28 mouse cellular contexts compared by ENCODE assay signal in the genomic region with DNA sequence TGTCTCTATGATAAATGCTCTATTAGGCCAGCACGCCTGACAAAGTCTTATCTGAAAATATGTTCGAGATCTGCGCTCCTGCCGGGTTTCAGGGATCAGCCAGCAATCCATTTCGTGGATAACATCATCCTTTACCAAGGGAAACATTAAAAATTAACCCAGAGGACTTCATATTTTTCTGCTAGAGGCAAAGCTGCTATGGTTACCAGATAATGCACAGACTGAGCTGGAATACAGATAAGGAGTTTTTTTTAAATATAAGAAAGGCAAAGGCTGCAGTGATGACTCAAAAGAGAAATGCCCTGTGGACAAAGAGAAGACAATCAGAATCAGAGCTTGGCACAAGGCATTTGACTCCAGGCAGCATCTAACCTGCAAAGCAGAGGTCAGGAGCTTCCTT.
A peak's percentile ranks its signal among the peaks of the same experiment; 100 is the strongest.
DNase-seq lines count a peak whose midpoint lies in the region; ATAC-seq and TF ChIP-seq lines count a peak whose summit lies in the region.
"Had no signal": no experiment of that assay in that cellular context is flagged by ENCODE, and none has a peak within 500 bp of the region (broad histone marks: within the 10 kb centered on the region; RNA-seq: fewer than 3 reads in every experiment).

No protein-coding gene starts in this region.

- no peaks in the 10 kb centered on the region for H3K36me3 ChIP-seq in hindbrain, embryonic 14.5 days (replicated peaks; ENCODE audit: control insufficient read depth, insufficient read depth)
- H3K36me3 ChIP-seq in hindbrain, embryonic 12.5 days, result no peaks in the 10 kb centered on the region
- no peaks in the 10 kb centered on the region for H3K36me3 ChIP-seq in midbrain, embryonic 14.5 days (ENCODE audit: control insufficient read depth, insufficient read depth, low read length)
- H3K36me3 ChIP-seq in midbrain, embryonic 11.5 days (ENCODE audit: control insufficient read depth, insufficient read depth, low read length), result no peaks in the 10 kb centered on the region
- H3K36me3 ChIP-seq in midbrain, embryonic 15.5 days (replicated peaks), result no peaks in the 10 kb centered on the region
- no peaks in the 10 kb centered on the region for H3K36me3 ChIP-seq in stomach, postnatal 0 days (ENCODE audit: control insufficient read depth, insufficient read depth, low read length)
- H3K36me3 ChIP-seq: embryonic facial prominence, embryonic 12.5 days; G1E; heart, embryonic 12.5 days; liver, embryonic 12.5 days had no signal

- no peaks in the 10 kb centered on the region for H3K27me3 ChIP-seq in hindbrain, embryonic 14.5 days (ENCODE audit: control insufficient read depth, insufficient read depth, low read length)
- H3K27me3 ChIP-seq in hindbrain, embryonic 12.5 days, result no peaks in the 10 kb centered on the region
- no peaks in the 10 kb centered on the region for H3K27me3 ChIP-seq in midbrain, embryonic 14.5 days (ENCODE audit: control insufficient read depth, insufficient read depth, low read length)
- H3K27me3 ChIP-seq in midbrain, embryonic 11.5 days (ENCODE audit: control insufficient read depth, insufficient read depth, low read length), result no peaks in the 10 kb centered on the region
- H3K27me3 ChIP-seq in midbrain, embryonic 15.5 days (replicated peaks), result no peaks in the 10 kb centered on the region
- no peaks in the 10 kb centered on the region for H3K27me3 ChIP-seq in stomach, postnatal 0 days (ENCODE audit: control insufficient read depth, insufficient read depth, low read length)
- H3K27me3 ChIP-seq: embryonic facial prominence, embryonic 12.5 days; heart, embryonic 12.5 days; liver, embryonic 12.5 days had no signal

- no peak for DNase-seq in hindbrain, embryonic 14.5 days (ENCODE audit: low spot score)
- DNase-seq in midbrain, embryonic 14.5 days, result peak; percentile 50
- DNase-seq in midbrain, embryonic 11.5 days (ENCODE audit: low spot score, missing footprints), result no peak
- DNase-seq in stomach, postnatal 0 days (ENCODE audit: low spot score), result no peak
- no peak for DNase-seq in layer of hippocampus, adult 9-11 months
- no peak for DNase-seq in layer of hippocampus, postnatal 25 days (ENCODE audit: extremely low spot score in 1 of 2, low spot score in 1 of 2)
- DNase-seq: adrenal gland, adult 8-10 months; cerebellum, adult 8-10 months; cerebellum, postnatal 25 days; gastrocnemius, postnatal 25 days; heart, adult 2 months; kidney, adult 2 months; kidney, postnatal 36 days; layer of hippocampus, postnatal 36 days; left cerebral cortex, postnatal 4 days; liver, postnatal 0 days; right cerebral cortex, adult 18-20 months; right cerebral cortex, postnatal 4 days had no signal

- no peak overlapping the region for H3K4me2 ChIP-seq in hindbrain, embryonic 14.5 days (replicated peaks)
- no peak overlapping the region for H3K4me2 ChIP-seq in hindbrain, embryonic 12.5 days (replicated peaks)
- H3K4me2 ChIP-seq in midbrain, embryonic 14.5 days (ENCODE audit: low read length), result no peak overlapping the region
- H3K4me2 ChIP-seq in midbrain, embryonic 11.5 days, result no peak overlapping the region
- H3K4me2 ChIP-seq in midbrain, embryonic 15.5 days, result no peak overlapping the region
- H3K4me2 ChIP-seq in stomach, postnatal 0 days (replicated peaks; ENCODE audit: low read depth), result no peak overlapping the region
- H3K4me2 ChIP-seq: embryonic facial prominence, embryonic 12.5 days; heart, embryonic 12.5 days; liver, embryonic 12.5 days had no signal

- H3K9ac ChIP-seq in hindbrain, embryonic 14.5 days, result no peak overlapping the region
- H3K9ac ChIP-seq in hindbrain, embryonic 12.5 days, result no peak overlapping the region
- H3K9ac ChIP-seq in midbrain, embryonic 14.5 days (replicated peaks; ENCODE audit: low read length), result no peak overlapping the region
- H3K9ac ChIP-seq in midbrain, embryonic 11.5 days (ENCODE audit: low read length), result no peak overlapping the region
- H3K9ac ChIP-seq in midbrain, embryonic 15.5 days, result no peak overlapping the region
- H3K9ac ChIP-seq in stomach, postnatal 0 days (ENCODE audit: low read length), result no peak overlapping the region
- H3K9ac ChIP-seq: embryonic facial prominence, embryonic 12.5 days; heart, embryonic 12.5 days; liver, embryonic 12.5 days; liver, postnatal 0 days had no signal

- ATAC-seq in hindbrain, embryonic 14.5 days (ENCODE audit: low FRiP score), result no peak
- no peak for ATAC-seq in hindbrain, embryonic 12.5 days (ENCODE audit: low FRiP score)
- ATAC-seq in midbrain, embryonic 14.5 days (ENCODE audit: low FRiP score, low TSS enrichment), result no peak
- ATAC-seq in midbrain, embryonic 11.5 days (ENCODE audit: low FRiP score), result no peak
- peak; percentile 33; the same call in 1 of the 2 replicates for ATAC-seq in midbrain, embryonic 15.5 days (replicated peaks)
- ATAC-seq in stomach, postnatal 0 days (ENCODE audit: low FRiP score, low TSS enrichment), result peak; percentile 35; the same call in 1 of the 2 replicates
- ATAC-seq: forebrain, embryonic 14.5 days; liver, embryonic 12.5 days; liver, postnatal 0 days; lung, postnatal 0 days had no signal

- TF ChIP-seq EP300 in stomach, postnatal 0 days (optimal IDR thresholded peaks at IDR 0.05), result no peak

- no peaks in the 10 kb centered on the region for H3K9me3 ChIP-seq in hindbrain, embryonic 14.5 days (ENCODE audit: control insufficient read depth, low read length)
- H3K9me3 ChIP-seq in hindbrain, embryonic 12.5 days (replicated peaks), result no peaks in the 10 kb centered on the region
- H3K9me3 ChIP-seq in midbrain, embryonic 14.5 days (ENCODE audit: control insufficient read depth, low read length), result no peaks in the 10 kb centered on the region
- no peaks in the 10 kb centered on the region for H3K9me3 ChIP-seq in midbrain, embryonic 11.5 days (ENCODE audit: control insufficient read depth, low read length)
- no peaks in the 10 kb centered on the region for H3K9me3 ChIP-seq in midbrain, embryonic 15.5 days
- H3K9me3 ChIP-seq in stomach, postnatal 0 days (ENCODE audit: control insufficient read depth, low read length), result no peaks in the 10 kb centered on the region
- H3K9me3 ChIP-seq: embryonic facial prominence, embryonic 12.5 days; heart, embryonic 12.5 days; liver, embryonic 12.5 days had no signal

- WGBS in hindbrain, embryonic 14.5 days, result 54% methylated on average over 5 of the region's 5 CpGs
- 78% methylated on average over 5 of the region's 5 CpGs for WGBS in hindbrain, embryonic 12.5 days
- WGBS in midbrain, embryonic 14.5 days, result 56% methylated on average over 5 of the region's 5 CpGs
- 87% methylated on average over 5 of the region's 5 CpGs for WGBS in midbrain, embryonic 11.5 days
- 45% methylated on average over 5 of the region's 5 CpGs for WGBS in midbrain, embryonic 15.5 days
- WGBS in stomach, postnatal 0 days, result 29% methylated on average over 5 of the region's 5 CpGs

- H3K4me1 ChIP-seq in hindbrain, embryonic 14.5 days (replicated peaks; ENCODE audit: control insufficient read depth, insufficient read depth, low read length), result no peaks in the 10 kb centered on the region
- H3K4me1 ChIP-seq in hindbrain, embryonic 12.5 days, result no peaks in the 10 kb centered on the region
- no peaks in the 10 kb centered on the region for H3K4me1 ChIP-seq in midbrain, embryonic 14.5 days (ENCODE audit: control insufficient read depth, insufficient read depth, low read length)
- H3K4me1 ChIP-seq in midbrain, embryonic 11.5 days (ENCODE audit: control insufficient read depth, insufficient read depth, low read length), result no peaks in the 10 kb centered on the region
- peaks cover 17% of the 10 kb centered on the region for H3K4me1 ChIP-seq in midbrain, embryonic 15.5 days
- no peaks in the 10 kb centered on the region for H3K4me1 ChIP-seq in stomach, postnatal 0 days (replicated peaks; ENCODE audit: control insufficient read depth, insufficient read depth)
- H3K4me1 ChIP-seq: embryonic facial prominence, embryonic 12.5 days; heart, embryonic 12.5 days; liver, embryonic 12.5 days had no signal

- 0 out of 2 replicates have a peak overlapping the region, but pooled peaks have one; percentile 16 for H3K27ac ChIP-seq in hindbrain, embryonic 14.5 days
- no peak overlapping the region for H3K27ac ChIP-seq in hindbrain, embryonic 12.5 days
- H3K27ac ChIP-seq in midbrain, embryonic 14.5 days (replicated peaks; ENCODE audit: low read depth, low read length), result peak overlapping the region; percentile 47
- no peak overlapping the region for H3K27ac ChIP-seq in midbrain, embryonic 11.5 days (ENCODE audit: low read depth, low read length)
- peak overlapping the region; percentile 72 for H3K27ac ChIP-seq in midbrain, embryonic 15.5 days
- H3K27ac ChIP-seq in stomach, postnatal 0 days (replicated peaks), result no peak overlapping the region
- H3K27ac ChIP-seq: embryonic facial prominence, embryonic 12.5 days; heart, adult 2 months; layer of hippocampus, adult 2 months; liver, embryonic 12.5 days; macrophage had no signal

- H3K4me3 ChIP-seq in hindbrain, embryonic 14.5 days (replicated peaks; ENCODE audit: low read length), result no peak overlapping the region
- H3K4me3 ChIP-seq in hindbrain, embryonic 12.5 days, result no peak overlapping the region
- no peak overlapping the region for H3K4me3 ChIP-seq in midbrain, embryonic 14.5 days (replicated peaks; ENCODE audit: low read depth, low read length)
- no peak overlapping the region for H3K4me3 ChIP-seq in midbrain, embryonic 11.5 days (ENCODE audit: low read depth, low read length)
- H3K4me3 ChIP-seq in midbrain, embryonic 15.5 days, result no peak overlapping the region
- no peak overlapping the region for H3K4me3 ChIP-seq in stomach, postnatal 0 days (ENCODE audit: low read depth, low read length)
- H3K4me3 ChIP-seq: embryonic facial prominence, embryonic 12.5 days; heart, adult 2 months; heart, embryonic 12.5 days; layer of hippocampus, adult 2 months; liver, embryonic 12.5 days had no signal

- TF ChIP-seq CTCF in stomach, postnatal 0 days (IDR thresholded peaks at IDR 0.05; ENCODE audit: low read depth), result no peak

Comparison
In these comparisons a context has a peak if more than half of its experiments do, and no peak if none do; other contexts are left out.
1. ATAC-seq: peak in midbrain, embryonic 15.5 days (single experiment) and stomach, postnatal 0 days (single experiment); none in hindbrain, embryonic 14.5 days (single experiment), hindbrain, embryonic 12.5 days (single experiment), midbrain, embryonic 14.5 days (single experiment) and midbrain, embryonic 11.5 days (single experiment).
2. H3K27ac ChIP-seq: peak in hindbrain, embryonic 14.5 days (single experiment), midbrain, embryonic 14.5 days (single experiment) and midbrain, embryonic 15.5 days (single experiment); none in hindbrain, embryonic 12.5 days (single experiment), midbrain, embryonic 11.5 days (single experiment) and stomach, postnatal 0 days (single experiment).